Mouse (Mus musculus) erythroid progenitor cell, adult 5-6 weeks (primary cell): ENCODE results near the gene Helz. TPM values are rescaled to one million over a fixed set of nuclear protein-coding genes. Genes with fewer than 3 reads are reported as not detected.

ENCODE experiments used
- total RNA-seq, 2 experiments: library from RNA; stranded (forward) in 1 of 2; stranded (reverse) in 1 of 2; fragments of 150-400 nt in 1 of 2; fragments of 186-747, 209-891 nt in 1 of 2; gene quantifications; 2 replicates each; pipeline versions ENCODE4 v1.2.3 to v1.2.4; 2015 to 2017; ENCODE audit warnings: low replicate concordance in 2 of 2

The Helz gene
- total RNA-seq, 2 experiments from 2014 or later: 7.3 to 8.8 TPM

Other genes starting within 250 kb of the Helz start
- gene Pitpnc1, start 77.2 kb upstream of the Helz start, total RNA-seq (2015; ENCODE audit: low replicate concordance): 27.4 and 35.2 TPM in 2 replicates
- gene Pitpnc1, start 77.2 kb upstream of the Helz start, total RNA-seq (2017; ENCODE audit: low replicate concordance): 14.7 and 21.9 TPM in 2 replicates
- gene Psmd12, start 68.4 kb upstream of the Helz start, total RNA-seq (2015; ENCODE audit: low replicate concordance): 34.0 and 44.0 TPM in 2 replicates
- gene Psmd12, start 68.4 kb upstream of the Helz start, total RNA-seq (2017; ENCODE audit: low replicate concordance): 74.1 and 85.4 TPM in 2 replicates
- gene Cacng1, start 168.6 kb downstream of the Helz start, total RNA-seq (2015; ENCODE audit: low replicate concordance): not detected in 2 replicates
- not detected in 2 replicates for gene Cacng1, start 168.6 kb downstream of the Helz start, total RNA-seq (2017; ENCODE audit: low replicate concordance)
- gene Cacng4, start 246.6 kb downstream of the Helz start, total RNA-seq (2015; ENCODE audit: low replicate concordance): not detected in 2 replicates
- gene Cacng4, start 246.6 kb downstream of the Helz start, total RNA-seq (2017; ENCODE audit: low replicate concordance): 0.64 TPM in 1 of 2 replicates, not detected in the other